Mouse (Mus musculus): ENCODE measurements around the gene Atp6v1b1. TPM values are rescaled to one million over a fixed set of nuclear protein-coding genes. Genes with fewer than 3 reads are reported as not detected.
A peak's percentile ranks its signal among the peaks of the same experiment; 100 is the strongest.

The Atp6v1b1 gene
- not detected for total RNA-seq (2021)
- long read RNA-seq, experiment 1: 0 reads
- long read RNA-seq, experiment 2: 0 reads

- DNase-seq (ENCODE audit: low spot score in 2 of 2): no peak
These were observed at the start of gene Atp6v1b1 for GRCm38 (mm10) chr6:83742761-83743160. Gene Atp6v1b1 (plus strand): TSS chr6:83742990.

GRCm38 (mm10) chr6:83693835-83694234 lies 49.0 kb upstream of the Atp6v1b1 start:
- DNase-seq (ENCODE audit: low spot score in 2 of 2): peak in 1 of 2 experiments; percentile 54

GRCm38 (mm10) chr6:83695731-83696130 lies 47.1 kb upstream of the Atp6v1b1 start:
- DNase-seq (ENCODE audit: low spot score in 2 of 2): no peak

- no peak for DNase-seq (ENCODE audit: low spot score in 2 of 2)
These were observed 46.1 kb upstream of the Atp6v1b1 start for GRCm38 (mm10) chr6:83696684-83697083.

- DNase-seq (ENCODE audit: low spot score in 2 of 2): no peak
These were observed 44.9 kb upstream of the Atp6v1b1 start for GRCm38 (mm10) chr6:83697932-83698331.

- DNase-seq (ENCODE audit: low spot score in 2 of 2): no peak
These were observed 42.8 kb upstream of the Atp6v1b1 start for GRCm38 (mm10) chr6:83699971-83700370.

- no peak for DNase-seq (ENCODE audit: low spot score in 2 of 2)
These were observed 41.8 kb upstream of the Atp6v1b1 start for GRCm38 (mm10) chr6:83701001-83701400.

GRCm38 (mm10) chr6:83702146-83702999 lies 40.4 kb upstream of the Atp6v1b1 start:
- no peak for DNase-seq (ENCODE audit: low spot score in 2 of 2)

- no peak for DNase-seq (ENCODE audit: low spot score in 2 of 2)
These were observed 39.6 kb upstream of the Atp6v1b1 start for GRCm38 (mm10) chr6:83703000-83703721.

GRCm38 (mm10) chr6:83703722-83704078 lies 39.1 kb upstream of the Atp6v1b1 start:
- DNase-seq (ENCODE audit: low spot score in 2 of 2): no peak

- no peak for DNase-seq (ENCODE audit: low spot score in 2 of 2)
These were observed 38.5 kb upstream of the Atp6v1b1 start for GRCm38 (mm10) chr6:83704294-83704693.

GRCm38 (mm10) chr6:83704701-83705100 lies 38.1 kb upstream of the Atp6v1b1 start:
- DNase-seq (ENCODE audit: low spot score in 2 of 2): no peak

GRCm38 (mm10) chr6:83707738-83708510 lies 34.9 kb upstream of the Atp6v1b1 start:
- no peak for DNase-seq (ENCODE audit: low spot score in 2 of 2)

- DNase-seq (ENCODE audit: low spot score in 2 of 2): no peak
These were observed 32.3 kb upstream of the Atp6v1b1 start for GRCm38 (mm10) chr6:83710361-83711066.

GRCm38 (mm10) chr6:83711067-83711675 lies 31.6 kb upstream of the Atp6v1b1 start, which contains the start of gene Vax2:
Gene Vax2 (plus strand): TSS chr6:83711264.
- peak in 1 of 2 experiments; percentile 66 for DNase-seq (ENCODE audit: low spot score in 2 of 2)

GRCm38 (mm10) chr6:83711725-83712475 lies 30.9 kb upstream of the Atp6v1b1 start:
- DNase-seq (ENCODE audit: low spot score in 2 of 2): no peak

- DNase-seq (ENCODE audit: low spot score in 2 of 2): no peak
These were observed 29.3 kb upstream of the Atp6v1b1 start for GRCm38 (mm10) chr6:83713271-83714136.

All from gastrocnemius, postnatal 4 days (tissue).